Mouse (Mus musculus): Measurements from ENCODE around the gene Anapc13. TPM values are rescaled to one million over a fixed set of nuclear protein-coding genes. Genes with fewer than 3 reads are reported as not detected.

Gene Anapc13
- polyA plus RNA-seq, 2 experiments, result 177 to 191 TPM

GRCm38 (mm10) chr9:102595662-102596436, 30.2 kb upstream of the Anapc13 start:
- Histone ChIP-seq H3K27me3 (ENCODE audit: control insufficient read depth, insufficient read depth, low read length) (no peaks in the 10 kb centered on the region), H3K4me3 (replicated peaks; ENCODE audit: low read length) (no peak overlapping the region), H3K36me3 (ENCODE audit: control insufficient read depth, insufficient read depth, low read length) (peaks cover 49% of the 10 kb centered on the region), H3K9me3 (ENCODE audit: control insufficient read depth, low read length) (no peaks in the 10 kb centered on the region), H3K4me2 (replicated peaks; ENCODE audit: low read depth, low read length, severe bottlenecking) (no peak overlapping the region), H3K4me1 (ENCODE audit: control insufficient read depth, insufficient read depth, low read length) (no peaks in the 10 kb centered on the region), H3K27ac (replicated peaks; ENCODE audit: low read depth, low read length) (no peak overlapping the region), H3K9ac (ENCODE audit: low read depth, low read length, severe bottlenecking) (no peak overlapping the region)
- no peak for TF ChIP-seq POLR2A (IDR thresholded peaks at IDR 0.05; ENCODE audit: borderline replicate concordance, extremely low read depth, insufficient read depth, insufficient read length)
- 88% methylated on average over 8 of the region's 8 CpGs for WGBS
- DNase-seq (ENCODE audit: low spot score), result no peak
- ATAC-seq (ENCODE audit: low FRiP score, low read depth), result no peak

- Histone ChIP-seq H3K4me3 (replicated peaks; ENCODE audit: low read length) (no peak overlapping the region), H3K27me3 (ENCODE audit: control insufficient read depth, insufficient read depth, low read length) (no peaks in the 10 kb centered on the region), H3K27ac (replicated peaks; ENCODE audit: low read depth, low read length) (no peak overlapping the region), H3K9ac (ENCODE audit: low read depth, low read length, severe bottlenecking) (no peak overlapping the region), H3K36me3 (ENCODE audit: control insufficient read depth, insufficient read depth, low read length) (peaks cover 32% of the 10 kb centered on the region), H3K4me2 (replicated peaks; ENCODE audit: low read depth, low read length, severe bottlenecking) (no peak overlapping the region), H3K4me1 (ENCODE audit: control insufficient read depth, insufficient read depth, low read length) (no peaks in the 10 kb centered on the region), H3K9me3 (ENCODE audit: control insufficient read depth, low read length) (no peaks in the 10 kb centered on the region)
- ATAC-seq (ENCODE audit: low FRiP score, low read depth) (no peak), DNase-seq (ENCODE audit: low spot score) (no peak)
- 80% methylated on average over 2 of the region's 2 CpGs for WGBS
- no peak for TF ChIP-seq POLR2A (IDR thresholded peaks at IDR 0.05; ENCODE audit: borderline replicate concordance, extremely low read depth, insufficient read depth, insufficient read length)
These were observed 24.9 kb upstream of the Anapc13 start for GRCm38 (mm10) chr9:102601187-102601586.

GRCm38 (mm10) chr9:102601666-102602065, 24.4 kb upstream of the Anapc13 start:
- Histone ChIP-seq H3K4me1 (ENCODE audit: control insufficient read depth, insufficient read depth, low read length) (no peaks in the 10 kb centered on the region), H3K36me3 (ENCODE audit: control insufficient read depth, insufficient read depth, low read length) (peaks cover 28% of the 10 kb centered on the region), H3K27ac (replicated peaks; ENCODE audit: low read depth, low read length) (no peak overlapping the region), H3K9ac (ENCODE audit: low read depth, low read length, severe bottlenecking) (no peak overlapping the region), H3K9me3 (ENCODE audit: control insufficient read depth, low read length) (no peaks in the 10 kb centered on the region), H3K27me3 (ENCODE audit: control insufficient read depth, insufficient read depth, low read length) (no peaks in the 10 kb centered on the region), H3K4me3 (replicated peaks; ENCODE audit: low read length) (no peak overlapping the region), H3K4me2 (replicated peaks; ENCODE audit: low read depth, low read length, severe bottlenecking) (no peak overlapping the region)
- no peak for TF ChIP-seq POLR2A (IDR thresholded peaks at IDR 0.05; ENCODE audit: borderline replicate concordance, extremely low read depth, insufficient read depth, insufficient read length)
- 51% methylated on average over 2 of the region's 2 CpGs for WGBS
- ATAC-seq (ENCODE audit: low FRiP score, low read depth) (no peak), DNase-seq (ENCODE audit: low spot score) (no peak)

GRCm38 (mm10) chr9:102605162-102605561, 20.9 kb upstream of the Anapc13 start:
- 88% methylated on average over 6 of the region's 6 CpGs for WGBS
- no peak for DNase-seq (ENCODE audit: low spot score)
- no peak for ATAC-seq (ENCODE audit: low FRiP score, low read depth)

GRCm38 (mm10) chr9:102607471-102607870, 18.6 kb upstream of the Anapc13 start:
- Histone ChIP-seq H3K27ac (replicated peaks; ENCODE audit: low read depth, low read length) (no peak overlapping the region), H3K9ac (ENCODE audit: low read depth, low read length, severe bottlenecking) (no peak overlapping the region), H3K4me1 (ENCODE audit: control insufficient read depth, insufficient read depth, low read length) (no peaks in the 10 kb centered on the region), H3K36me3 (ENCODE audit: control insufficient read depth, insufficient read depth, low read length) (peaks cover 32% of the 10 kb centered on the region), H3K4me2 (replicated peaks; ENCODE audit: low read depth, low read length, severe bottlenecking) (no peak overlapping the region), H3K9me3 (ENCODE audit: control insufficient read depth, low read length) (no peaks in the 10 kb centered on the region), H3K4me3 (replicated peaks; ENCODE audit: low read length) (no peak overlapping the region), H3K27me3 (ENCODE audit: control insufficient read depth, insufficient read depth, low read length) (no peaks in the 10 kb centered on the region)
- DNase-seq (ENCODE audit: low spot score) (no peak), ATAC-seq (ENCODE audit: low FRiP score, low read depth) (no peak)
- TF ChIP-seq POLR2A (IDR thresholded peaks at IDR 0.05; ENCODE audit: borderline replicate concordance, extremely low read depth, insufficient read depth, insufficient read length), result no peak
- WGBS, result 60% methylated on average over 5 of the region's 5 CpGs

More at GRCm38 (mm10) chr9:102605162-102605561, 20.9 kb upstream of the Anapc13 start:
- no peak overlapping the region for H3K9ac ChIP-seq (ENCODE audit: low read depth, low read length, severe bottlenecking)
- H3K27ac ChIP-seq (replicated peaks; ENCODE audit: low read depth, low read length), result no peak overlapping the region
- no peaks in the 10 kb centered on the region for H3K4me1 ChIP-seq (ENCODE audit: control insufficient read depth, insufficient read depth, low read length)
- H3K4me2 ChIP-seq (replicated peaks; ENCODE audit: low read depth, low read length, severe bottlenecking), result no peak overlapping the region
- no peak overlapping the region for H3K4me3 ChIP-seq (replicated peaks; ENCODE audit: low read length)
- H3K27me3 ChIP-seq (ENCODE audit: control insufficient read depth, insufficient read depth, low read length), result no peaks in the 10 kb centered on the region
- no peak for TF ChIP-seq POLR2A (IDR thresholded peaks at IDR 0.05; ENCODE audit: borderline replicate concordance, extremely low read depth, insufficient read depth, insufficient read length)
- H3K9me3 ChIP-seq (ENCODE audit: control insufficient read depth, low read length), result no peaks in the 10 kb centered on the region
- H3K36me3 ChIP-seq (ENCODE audit: control insufficient read depth, insufficient read depth, low read length), result peaks cover 31% of the 10 kb centered on the region

Measured in limb, embryonic 14.5 days (tissue).